Mouse (Mus musculus) intestine, postnatal 0 days (tissue): ENCODE results near the gene Zfp583. TPM values are rescaled to one million over a fixed set of nuclear protein-coding genes. Genes with fewer than 3 reads are reported as not detected.
A peak's percentile ranks its signal among the peaks of the same experiment; 100 is the strongest.
"Not testable (repeated sequence)": the region's sequence is repeated elsewhere in the genome, so short reads cannot be mapped to it uniquely, and the experiment has no call there.

Experiments
- ATAC-seq: fragments of 200-750 bp; cut with Nextera tagmentation; 2 replicates; pipeline ENCODE4 v1.8.0; 2017; ENCODE audit warnings: mild to moderate bottlenecking, moderate TSS enrichment, moderate library complexity
- H3K27ac ChIP-seq: fragments of 300-500 bp; sonication (generic); 2 replicates; pipeline ENCODE4 v1.5.1; 2014; ENCODE audit warnings: mild to moderate bottlenecking, low read depth, low read length, moderate library complexity
- H3K27me3 ChIP-seq: fragments of 300-500 bp; sonication (generic); replicated peaks from 2 replicates; pipeline ENCODE4 v1.6.1; 2014; ENCODE audit warnings: low read length, mixed read lengths; ENCODE audit not compliant: control insufficient read depth, insufficient read depth
- H3K36me3 ChIP-seq: fragments of 300-500 bp; sonication (generic); 2 replicates; pipeline ENCODE4 v1.6.1; 2014; ENCODE audit warnings: mild to moderate bottlenecking, moderate library complexity; ENCODE audit not compliant: control insufficient read depth, insufficient read depth
- H3K4me1 ChIP-seq: fragments of 300-500 bp; sonication (generic); replicated peaks from 2 replicates; pipeline ENCODE4 v1.6.1; 2014; ENCODE audit warnings: antibody characterized with exemption, low read length, mixed read lengths; ENCODE audit not compliant: control insufficient read depth, insufficient read depth
- H3K4me2 ChIP-seq: fragments of 300-500 bp; sonication (generic); replicated peaks from 2 replicates; pipeline ENCODE4 v1.6.1; 2014; ENCODE audit warnings: low read depth, mild to moderate bottlenecking, moderate library complexity
- H3K4me3 ChIP-seq: fragments of 300-500 bp; sonication (generic); 2 replicates; pipeline ENCODE4 v1.5.1; 2014; ENCODE audit warnings: low read depth, low read length
- H3K9ac ChIP-seq: fragments of 300-500 bp; sonication (generic); 2 replicates; pipeline ENCODE4 v1.6.1; 2014; ENCODE audit warnings: mild to moderate bottlenecking, low read depth, low read length
- H3K9me3 ChIP-seq: fragments of 300-500 bp; sonication (generic); 2 replicates; pipeline ENCODE4 v1.6.1; 2016; ENCODE audit warnings: mixed run types; ENCODE audit not compliant: control insufficient read depth
- CTCF ChIP-seq: sonication (generic); IDR thresholded peaks from 2 replicates; pipeline ENCODE4 v1.5.1; 2016; ENCODE audit warnings: low read depth, mild to moderate bottlenecking, control low read depth, antibody characterized with exemption, moderate library complexity
- WGBS: fragments of 180-500 bp; shearing (Covaris S2); extraction: QIAGEN DNeasy Blood & Tissue Kit; methylation state at CpG from one replicate; pipeline ENCODE4 v1.1.7; 2014; 5-methylcytosine and 5-hydroxymethylcytosine counted together
- polyA plus RNA-seq: library from polyadenylated mRNA; unstranded; fragments of >200 nt; fragmentation: Nextera tagmentation; extraction: Ambion mirVana; gene quantifications from 2 replicates; pipeline ENCODE4 v1.2.1, GENCODE M21; 2015

Zfp583 gene
- polyA plus RNA-seq, 1 experiment from 2014 or later = 1.2 TPM

DNA sequence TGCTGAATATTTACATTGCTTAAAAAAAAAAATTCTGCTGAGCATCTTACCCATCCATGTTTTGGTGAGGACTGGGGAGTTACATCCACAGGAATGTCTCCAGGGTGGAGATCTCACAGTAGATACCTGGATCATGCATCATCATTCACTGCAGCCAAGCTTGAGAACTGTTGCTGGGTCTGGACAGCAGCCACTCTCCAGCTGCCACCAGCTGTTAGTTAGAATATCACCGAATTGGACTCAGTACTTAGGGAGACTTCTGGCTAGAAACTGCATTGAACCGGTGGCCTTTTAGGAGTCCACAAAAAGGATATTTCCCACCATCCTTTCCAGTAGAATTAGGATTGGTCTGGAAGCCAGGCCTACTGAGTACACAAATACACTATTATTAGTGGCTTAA lies 27.0 kb upstream of the Zfp583 start:
- Histone ChIP-seq H3K4me3 (no peak overlapping the region), H3K36me3 (no peaks in the 10 kb centered on the region), H3K27me3 (no peaks in the 10 kb centered on the region), H3K9ac (no peak overlapping the region), H3K4me1 (no peaks in the 10 kb centered on the region), H3K27ac (no peak overlapping the region), H3K4me2 (no peak overlapping the region), H3K9me3 (no peaks in the 10 kb centered on the region)
- ATAC-seq = no peak
- WGBS = 57% methylated on average over 2 of the region's 2 CpGs
- TF ChIP-seq CTCF = no peak

DNA sequence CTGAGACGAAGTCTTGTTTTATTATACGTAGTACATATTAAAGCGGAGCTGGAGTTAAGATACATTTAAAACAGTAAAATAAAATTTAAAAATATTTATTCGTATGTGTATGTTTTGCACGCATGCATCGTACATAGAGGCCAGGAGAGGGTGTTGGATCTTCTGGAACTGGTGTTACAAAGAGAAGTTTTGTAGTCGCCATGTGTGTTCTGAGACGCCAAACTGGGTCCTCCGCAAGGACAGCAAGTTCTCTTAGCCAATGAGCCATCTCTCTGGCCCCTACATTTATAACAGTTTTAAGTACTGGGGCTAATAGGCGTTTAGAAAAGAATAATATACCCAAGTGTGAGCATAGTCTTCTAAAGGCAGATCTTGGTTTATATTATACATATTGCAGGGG lies 13.0 kb upstream of the Zfp583 start:
- ATAC-seq = no peak
- Histone ChIP-seq H3K9ac (no peak overlapping the region; the same call in 1 of the 2 replicates), H3K36me3 (no peaks in the 10 kb centered on the region), H3K27ac (no peak overlapping the region), H3K4me2 (peak overlapping the region; percentile 75), H3K9me3 (no peaks in the 10 kb centered on the region), H3K4me1 (no peaks in the 10 kb centered on the region), H3K4me3 (peak overlapping the region; percentile 56), H3K27me3 (no peaks in the 10 kb centered on the region)
- 32% methylated on average over 10 of the region's 10 CpGs for WGBS
- no peak for TF ChIP-seq CTCF

GRCm38 (mm10) chr7:6343501-6344071 lies 12.5 kb upstream of the Zfp583 start, which contains the start of gene Gm3854:
Gm3854 (plus strand) TSS chr7:6343759.
- Histone ChIP-seq H3K4me1 (no peaks in the 10 kb centered on the region), H3K27me3 (no peaks in the 10 kb centered on the region), H3K9ac (no peak within 1 kb of the TSS; the same call in 1 of the 2 replicates), H3K9me3 (no peaks in the 10 kb centered on the region), H3K4me2 (peak within 1 kb of the TSS; percentile 75), H3K4me3 (peak within 1 kb of the TSS; percentile 56), H3K36me3 (no peaks in the 10 kb centered on the region), H3K27ac (no peak within 1 kb of the TSS)
- ATAC-seq = no peak
- WGBS = 1% methylated on average over 26 of the region's 26 CpGs
- no peak for TF ChIP-seq CTCF

DNA sequence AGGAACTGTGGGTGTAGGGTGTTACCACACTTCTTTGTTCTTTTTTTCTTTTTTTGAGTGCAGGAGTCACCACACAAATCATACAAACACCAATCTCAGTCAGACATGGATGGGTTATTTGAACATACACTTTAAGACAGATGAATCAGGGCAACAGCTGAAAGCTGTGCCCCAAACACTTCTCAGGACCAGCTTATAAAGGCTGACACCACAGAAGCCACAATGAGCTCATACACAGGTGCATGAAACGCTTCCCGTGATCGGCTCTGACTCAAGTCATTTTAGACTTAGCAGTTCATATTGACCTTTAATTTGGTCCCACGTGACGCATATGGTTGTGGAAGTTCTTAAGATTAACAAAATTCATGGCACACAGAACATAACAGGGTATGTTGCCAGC lies 8.8 kb upstream of the Zfp583 start:
- Histone ChIP-seq H3K27me3 (no peaks in the 10 kb centered on the region), H3K4me2 (no peak overlapping the region), H3K4me3 (no peak overlapping the region), H3K36me3 (no peaks in the 10 kb centered on the region), H3K4me1 (no peaks in the 10 kb centered on the region), H3K9ac (no peak overlapping the region), H3K9me3 (no peaks in the 10 kb centered on the region), H3K27ac (no peak overlapping the region)
- 83% methylated on average over 5 of the region's 5 CpGs for WGBS
- ATAC-seq = no peak
- TF ChIP-seq CTCF = no peak

DNA sequence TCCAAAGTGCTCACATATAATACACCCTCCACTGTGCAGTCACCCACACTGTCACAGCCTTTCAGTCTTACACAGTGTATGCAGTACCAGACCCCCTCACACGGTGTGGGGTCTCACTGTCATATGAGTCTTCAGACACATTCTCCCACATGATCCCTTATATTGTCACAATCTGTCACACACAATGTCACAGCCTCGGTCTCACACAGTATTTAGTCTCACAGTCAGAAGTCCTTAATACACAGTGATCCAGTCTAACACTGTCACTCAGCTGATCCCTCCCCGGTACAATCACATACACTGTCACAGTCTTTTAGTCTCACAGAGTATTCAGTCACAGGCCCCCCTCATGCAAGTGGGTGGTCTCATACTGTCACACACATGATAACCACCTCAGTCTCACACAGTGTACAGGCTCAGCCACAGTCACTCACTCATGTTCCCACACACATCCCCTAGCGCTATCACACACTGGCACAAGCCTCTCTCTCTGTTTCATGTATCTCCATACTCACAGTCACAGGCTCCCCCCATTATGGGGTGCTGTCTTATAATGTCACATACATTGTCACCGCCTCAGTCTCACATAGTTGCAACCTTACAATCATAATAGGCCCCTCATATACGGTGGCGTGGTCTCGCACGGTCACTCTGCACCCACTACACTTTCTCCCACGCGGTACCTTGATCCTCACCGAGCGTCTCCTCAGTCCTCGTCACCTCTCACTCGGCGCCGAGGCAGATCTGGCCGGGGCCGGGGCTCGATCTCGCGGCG lies 440 bp downstream of the Zfp583 start:
- H3K27ac ChIP-seq = 0 out of 2 replicates have a peak overlapping the region, but pooled peaks have one; percentile 1
- H3K4me3 ChIP-seq = peak overlapping the region; percentile 42
- H3K4me1 ChIP-seq = no peaks in the 10 kb centered on the region
- H3K9ac ChIP-seq = peak overlapping the region; percentile 45
- no peak for TF ChIP-seq CTCF
- H3K4me2 ChIP-seq = peak overlapping the region; percentile 64
- no peaks in the 10 kb centered on the region for H3K9me3 ChIP-seq
- no peaks in the 10 kb centered on the region for H3K27me3 ChIP-seq
- ATAC-seq = peak; percentile 32; the same call in 1 of the 2 replicates
- 15% methylated on average over 23 of the region's 23 CpGs for WGBS
- no peaks in the 10 kb centered on the region for H3K36me3 ChIP-seq

DNA sequence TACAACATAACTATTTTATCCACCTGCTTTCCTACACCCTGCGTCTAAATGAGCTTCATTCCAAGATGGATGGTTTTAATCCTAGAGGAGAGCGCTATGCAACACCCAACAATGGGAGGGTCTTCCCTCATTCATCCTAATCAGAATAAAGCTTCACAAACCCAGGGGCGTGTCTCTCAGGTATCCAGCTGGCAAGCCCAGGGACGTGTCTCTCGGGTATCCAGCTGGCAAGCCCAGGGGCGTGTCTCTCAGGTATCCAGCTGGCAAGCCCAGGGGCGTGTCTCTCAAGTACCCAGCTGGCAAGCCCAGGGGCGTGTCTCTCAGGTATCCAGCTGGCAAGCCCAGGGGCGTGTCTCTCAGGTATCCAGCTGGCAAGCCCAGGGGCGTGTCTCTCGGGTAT lies 30.3 kb downstream of the Zfp583 start:
- H3K27me3 ChIP-seq, H3K4me3 ChIP-seq, H3K4me1 ChIP-seq, H3K4me2 ChIP-seq, H3K27ac ChIP-seq, H3K9ac ChIP-seq, ATAC-seq, H3K36me3 ChIP-seq, H3K9me3 ChIP-seq: not testable (repeated sequence)
- 64% methylated on average over 11 of the region's 11 CpGs for WGBS

- not testable (repeated sequence) for H3K27me3 ChIP-seq, H3K4me2 ChIP-seq, ATAC-seq, H3K9ac ChIP-seq, H3K36me3 ChIP-seq, H3K4me1 ChIP-seq, H3K9me3 ChIP-seq, H3K27ac ChIP-seq, H3K4me3 ChIP-seq
- WGBS = 90% methylated on average over 5 of the region's 6 CpGs
These were observed 40.0 kb downstream of the Zfp583 start for GRCm38 (mm10) chr7:6291121-6291520.
